Mouse (Mus musculus): ENCODE data around the gene Ccdc47.

DNA sequence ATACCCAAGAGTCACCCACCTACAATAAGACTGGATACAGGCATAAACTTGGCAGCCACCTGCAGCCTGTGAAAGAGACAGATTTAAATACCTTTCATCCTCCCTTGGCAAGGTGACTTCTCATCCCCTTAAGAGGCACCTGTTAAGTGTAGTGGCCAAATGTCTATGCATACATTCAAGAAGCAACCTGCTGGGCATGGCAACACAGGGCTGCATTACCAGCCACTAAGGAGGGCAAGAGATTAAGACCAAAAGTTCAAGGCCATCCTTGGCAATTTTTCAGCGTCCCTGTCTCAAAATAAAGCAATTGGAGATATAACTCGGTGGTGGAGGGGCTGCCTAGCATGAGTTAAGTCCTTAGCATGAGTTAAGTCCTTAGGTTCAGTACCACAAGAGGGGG, 38.6 kb upstream of the Ccdc47 start:
- no peak for TF ChIP-seq POLR2A (IDR thresholded peaks at IDR 0.05; ENCODE audit: extremely low read depth, insufficient read depth, low read length)
- TF ChIP-seq CTCF (IDR thresholded peaks at IDR 0.05; ENCODE audit: low read depth, low read length): no peak
